Mouse (Mus musculus) MEL (cell line): ENCODE data around the gene Acvr1c. TPM values are rescaled to one million over a fixed set of nuclear protein-coding genes. Genes with fewer than 3 reads are reported as not detected.

ENCODE experiments used
- DNase-seq: peaks from one replicate; pipeline ENCODE4 v3.0.0; 2011; ENCODE audit warnings: low read depth, low spot score
- H3K27ac ChIP-seq: 2 replicates; pipeline ENCODE4 v1.5.1; 2012; ENCODE audit warnings: low read depth, mild to moderate bottlenecking, control low read depth, low read length, moderate library complexity; ENCODE audit not compliant: control insufficient read depth
- H3K27me3 ChIP-seq, 2 experiments: fragments of 150-350 bp in 1 of 2; sonication (generic) in 1 of 2; 2 replicates each; pipeline ENCODE4 v1.6.1; 2012; ENCODE audit warnings: low read length in 2 of 2, mild to moderate bottlenecking in 2 of 2, improper control_type of control experiment in 1 of 2, moderate library complexity in 1 of 2; ENCODE audit not compliant: insufficient read depth in 2 of 2, control insufficient read depth in 1 of 2
- H3K36me3 ChIP-seq, 2 experiments: 2 replicates each; pipeline ENCODE4 v1.6.1; 2012 to 2014; ENCODE audit warnings: low read length in 2 of 2, improper control_type of control experiment in 1 of 2, inconsistent platforms in 1 of 2, mild to moderate bottlenecking in 1 of 2; ENCODE audit not compliant: insufficient read depth in 2 of 2, control insufficient read depth in 1 of 2
- H3K4me1 ChIP-seq, 2 experiments: fragments of 150-350 bp in 1 of 2; sonication (generic) in 1 of 2; 2 replicates each; pipeline ENCODE4 v1.6.1; 2012; ENCODE audit warnings: low read length in 2 of 2, improper control_type of control experiment in 1 of 2, mild to moderate bottlenecking in 1 of 2; ENCODE audit not compliant: insufficient read depth in 2 of 2, control insufficient read depth in 1 of 2
- H3K4me3 ChIP-seq, 2 experiments: fragments of 150-350 bp in 1 of 2; sonication (generic) in 1 of 2; 2 replicates each; pipeline ENCODE4 v1.5.1; 2012; ENCODE audit warnings: low read depth in 2 of 2, low read length in 2 of 2, mild to moderate bottlenecking in 2 of 2, moderate library complexity in 2 of 2, control low read depth in 1 of 2, improper control_type of control experiment in 1 of 2; ENCODE audit not compliant: control insufficient read depth in 1 of 2, insufficient read depth in 1 of 2
- H3K79me2 ChIP-seq: 2 replicates; pipeline ENCODE4 v1.6.1; 2012; ENCODE audit warnings: mild to moderate bottlenecking, low read length, moderate library complexity; ENCODE audit not compliant: control insufficient read depth, poor library complexity, insufficient read depth
- H3K9ac ChIP-seq: 2 replicates; pipeline ENCODE4 v1.6.1; 2012; ENCODE audit warnings: low read depth, mild to moderate bottlenecking, control low read depth, low read length, moderate library complexity; ENCODE audit not compliant: control insufficient read depth, poor library complexity, severe bottlenecking
- H3K9me3 ChIP-seq: fragments of 150-350 bp; sonication (generic); replicated peaks from 2 replicates; pipeline ENCODE4 v1.6.1; 2012; ENCODE audit warnings: mild to moderate bottlenecking, low read length, improper control_type of control experiment, moderate library complexity; ENCODE audit not compliant: insufficient read depth
- CHD1 ChIP-seq: IDR thresholded peaks from 2 replicates; pipeline ENCODE4 v1.6.1; 2012; ENCODE audit warnings: low read depth, mild to moderate bottlenecking, inconsistent platforms, low read length, improper control_type of control experiment
- CHD2 ChIP-seq: IDR thresholded peaks from 2 replicates; pipeline ENCODE4 v1.6.1; 2011; ENCODE audit warnings: low read length, improper control_type of control experiment
- E2F4 ChIP-seq: IDR thresholded peaks from 2 replicates; pipeline ENCODE4 v1.6.1; 2011; ENCODE audit warnings: low read depth, low read length, improper control_type of control experiment, borderline replicate concordance
- ELF1 ChIP-seq: IDR thresholded peaks from 2 replicates; pipeline ENCODE4 v1.6.1; 2014; ENCODE audit warnings: low read depth, mild to moderate bottlenecking, inconsistent platforms, low read length, improper control_type of control experiment, moderate library complexity
- EP300 ChIP-seq, 2 experiments: IDR thresholded peaks; 2 replicates each; pipeline ENCODE4 v1.6.1; 2011; ENCODE audit warnings: improper control_type of control experiment in 2 of 2, low read length in 2 of 2, low read depth in 1 of 2, mild to moderate bottlenecking in 1 of 2
- ETS1 ChIP-seq: IDR thresholded peaks from 2 replicates; pipeline ENCODE4 v1.6.1; 2012; ENCODE audit warnings: low read depth, mild to moderate bottlenecking, inconsistent platforms, low read length, improper control_type of control experiment, moderate library complexity
- GABPA ChIP-seq: IDR thresholded peaks from 2 replicates; pipeline ENCODE4 v1.6.1; 2012; ENCODE audit warnings: low read depth, mild to moderate bottlenecking, inconsistent platforms, low read length, improper control_type of control experiment, moderate library complexity
- GATA1 ChIP-seq: IDR thresholded peaks from 2 replicates; pipeline ENCODE4 v1.6.1; 2011; ENCODE audit warnings: low read depth, low read length, improper control_type of control experiment
- JUND ChIP-seq: IDR thresholded peaks from 2 replicates; pipeline ENCODE4 v1.6.1; 2011; ENCODE audit warnings: low read depth, mild to moderate bottlenecking, improper control_type of control experiment, low read length
- KAT2A ChIP-seq: conservative IDR thresholded peaks from 2 replicates; pipeline ENCODE4 v1.6.1; 2012; ENCODE audit warnings: low read depth, low read length, improper control_type of control experiment, inconsistent platforms
- MAX ChIP-seq: IDR thresholded peaks from 2 replicates; pipeline ENCODE4 v1.6.1; 2011; ENCODE audit warnings: low read length, improper control_type of control experiment
- MAZ ChIP-seq: IDR thresholded peaks from 2 replicates; pipeline ENCODE4 v1.6.1; 2012; ENCODE audit warnings: low read depth, mild to moderate bottlenecking, inconsistent platforms, low read length, improper control_type of control experiment
- MXI1 ChIP-seq: IDR thresholded peaks from 2 replicates; pipeline ENCODE4 v1.6.1; 2011; ENCODE audit warnings: mild to moderate bottlenecking, low read depth, low read length, improper control_type of control experiment
- MYC ChIP-seq: IDR thresholded peaks from 2 replicates; pipeline ENCODE4 v1.6.1; 2011; ENCODE audit warnings: low read depth, mild to moderate bottlenecking, low read length, improper control_type of control experiment, moderate library complexity
- NRF1 ChIP-seq: IDR thresholded peaks from 2 replicates; pipeline ENCODE4 v1.6.1; 2014; ENCODE audit warnings: low read depth, mild to moderate bottlenecking, inconsistent platforms, low read length, improper control_type of control experiment, moderate library complexity; ENCODE audit not compliant: poor library complexity, insufficient read depth, severe bottlenecking
- POLR2AphosphoS2 ChIP-seq: IDR thresholded peaks from 2 replicates; pipeline ENCODE4 v1.6.1; 2011; ENCODE audit warnings: low read length, improper control_type of control experiment
- RCOR1 ChIP-seq: IDR thresholded peaks from 2 replicates; pipeline ENCODE4 v1.6.1; 2012; ENCODE audit warnings: low read depth, mild to moderate bottlenecking, inconsistent platforms, low read length, improper control_type of control experiment
- SIN3A ChIP-seq: IDR thresholded peaks from 2 replicates; pipeline ENCODE4 v1.6.1; 2012; ENCODE audit warnings: low read length, improper control_type of control experiment, inconsistent platforms
- TAL1 ChIP-seq: IDR thresholded peaks from 2 replicates; pipeline ENCODE4 v1.6.1; 2012; ENCODE audit warnings: mild to moderate bottlenecking, inconsistent platforms, low read length, moderate library complexity, mixed read lengths
- TBP ChIP-seq: IDR thresholded peaks from 2 replicates; pipeline ENCODE4 v1.8.0; 2011; ENCODE audit warnings: low read depth, low read length, improper control_type of control experiment
- USF1 ChIP-seq: IDR thresholded peaks from 2 replicates; pipeline ENCODE4 v1.6.1; 2014; ENCODE audit warnings: low read depth, mild to moderate bottlenecking, inconsistent platforms, low read length, improper control_type of control experiment, moderate library complexity
- ZKSCAN1 ChIP-seq: IDR thresholded peaks from 2 replicates; pipeline ENCODE4 v1.6.1; 2012; ENCODE audit warnings: low read depth, mild to moderate bottlenecking, inconsistent platforms, low read length, improper control_type of control experiment, moderate library complexity
- polyA plus RNA-seq, 2 experiments: library from polyadenylated mRNA; stranded (reverse) in 1 of 2; unstranded in 1 of 2; fragments of >175 nt in 1 of 2; fragments of >200 nt in 1 of 2; gene quantifications; 2 replicates each; pipeline versions ENCODE4 v1.2.1 to v1.2.4; 2012; ENCODE audit warnings: low replicate concordance in 2 of 2, low read depth in 1 of 2; ENCODE audit not compliant: insufficient read length in 2 of 2, insufficient read depth in 1 of 2, missing spikeins in 1 of 2
- total RNA-seq: library from RNA; depleted of rRNA; stranded (reverse); fragments of 300-350 nt; gene quantifications from 2 replicates; pipeline ENCODE4 v1.2.3, GENCODE M21; 2012

Acvr1c gene
- total and polyA plus RNA-seq, 3 experiments: not detected

DNA sequence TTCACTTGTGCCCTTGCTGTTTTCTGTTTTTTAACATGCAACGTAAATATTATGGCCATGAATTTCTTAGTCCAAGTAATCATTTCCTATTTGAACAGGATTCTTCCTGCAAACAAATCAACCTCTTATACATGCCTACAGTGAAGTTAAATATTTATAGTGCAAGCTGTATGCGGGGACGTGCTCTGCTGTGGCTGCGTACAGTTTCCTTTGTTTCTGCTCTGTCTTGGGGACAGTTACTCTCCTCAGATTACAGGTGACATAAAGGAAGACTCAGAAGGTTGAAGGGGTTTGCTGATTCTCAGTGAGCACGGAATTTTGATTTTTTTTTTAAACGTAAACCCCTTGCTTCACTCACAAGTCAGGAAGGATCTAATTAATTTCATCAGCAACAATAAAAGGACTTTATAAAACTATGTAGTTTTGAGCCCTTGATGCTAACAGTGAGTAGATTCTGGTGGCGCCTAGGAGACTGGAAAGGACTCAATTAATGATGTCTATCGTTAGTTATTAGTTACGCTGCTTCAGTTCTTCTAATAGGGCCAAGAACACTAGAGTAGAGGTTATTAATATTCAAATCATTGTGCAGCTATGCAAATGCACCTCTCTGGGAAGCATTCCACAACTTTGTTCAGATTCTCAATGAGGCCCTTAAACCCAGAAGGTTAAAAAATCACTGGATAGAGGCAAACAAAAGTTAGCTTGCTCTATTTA is 19.9 kb upstream of the Acvr1c start:
- no peak overlapping the region for H3K27ac ChIP-seq
- no peak overlapping the region for H3K9ac ChIP-seq
- no peaks in the 10 kb centered on the region for H3K9me3 ChIP-seq
- DNase-seq: no peak
- no peaks in the 10 kb centered on the region for H3K79me2 ChIP-seq
- no peaks in the 10 kb centered on the region for H3K36me3 ChIP-seq
- H3K4me3 ChIP-seq: no peak overlapping the region
- TF ChIP-seq MAX (no peak), GABPA (no peak), TAL1 (no peak), TBP (no peak)
- H3K4me1 ChIP-seq: no peaks in the 10 kb centered on the region
- no peaks in the 10 kb centered on the region for H3K27me3 ChIP-seq

DNA sequence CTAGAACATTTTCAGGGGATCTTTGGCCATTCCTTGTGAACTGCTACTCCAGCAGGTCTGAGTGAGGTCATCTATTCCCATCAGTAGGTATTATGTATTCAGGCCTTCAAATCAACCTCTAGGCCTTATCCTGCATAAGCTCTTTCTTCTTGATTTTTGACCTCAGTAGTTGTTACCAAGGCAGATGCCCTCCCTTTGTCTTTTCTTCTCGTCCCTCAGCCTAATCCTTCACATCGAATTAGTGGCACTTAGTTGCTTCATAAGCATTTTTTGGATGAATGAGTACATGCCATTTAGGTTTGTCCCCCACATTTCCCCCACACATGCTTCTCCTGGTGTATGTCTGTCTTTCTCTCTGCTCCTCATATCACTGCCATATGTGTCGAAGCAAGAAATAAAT is 8.5 kb upstream of the Acvr1c start:
- no peak overlapping the region for H3K4me3 ChIP-seq
- no peak overlapping the region for H3K9ac ChIP-seq
- H3K27ac ChIP-seq: no peak overlapping the region
- no peak for TF ChIP-seq JUND
- TF ChIP-seq TBP: no peak
- TF ChIP-seq ZKSCAN1: no peak
- TF ChIP-seq ETS1: no peak
- no peak for TF ChIP-seq ELF1
- TF ChIP-seq MAZ: no peak
- TF ChIP-seq POLR2AphosphoS2: no peak
- TF ChIP-seq GATA1: no peak
- TF ChIP-seq RCOR1: no peak
- TF ChIP-seq EP300 (IDR thresholded peaks at IDR 0.05; ENCODE audit: low read depth in 1 of 2, low read length in 2 of 2): no peak
- no peak for TF ChIP-seq E2F4
- TF ChIP-seq MXI1: no peak
- no peak for TF ChIP-seq GABPA
- no peak for TF ChIP-seq SIN3A
- TF ChIP-seq MYC: no peak
- no peak for TF ChIP-seq NRF1
- TF ChIP-seq USF1: no peak
- TF ChIP-seq CHD1: no peak
- no peak for TF ChIP-seq KAT2A
- TF ChIP-seq CHD2: no peak
- no peaks in the 10 kb centered on the region for H3K79me2 ChIP-seq
- no peaks in the 10 kb centered on the region for H3K27me3 ChIP-seq
- no peak for DNase-seq
- no peaks in the 10 kb centered on the region for H3K36me3 ChIP-seq
- H3K4me1 ChIP-seq: no peaks in the 10 kb centered on the region
- H3K9me3 ChIP-seq: no peaks in the 10 kb centered on the region
